Mouse (Mus musculus) forebrain, postnatal 0 days (tissue): ENCODE measurements around the gene Rictor. TPM values are rescaled to one million over a fixed set of nuclear protein-coding genes. Genes with fewer than 3 reads are reported as not detected.
A peak's percentile ranks its signal among the peaks of the same experiment; 100 is the strongest.

Source experiments
- ATAC-seq: fragments of 200-750 bp; cut with Nextera tagmentation; 2 replicates; pipeline ENCODE4 v1.8.0; 2017; ENCODE audit warnings: mild to moderate bottlenecking, moderate library complexity
- DNase-seq: peaks from one replicate; pipeline ENCODE4 v3.0.0-alpha.2; 2015
- H3K27ac ChIP-seq: fragments of 300-500 bp; sonication (generic); 2 replicates; pipeline ENCODE4 v1.5.1; 2014; ENCODE audit warnings: low read depth, mild to moderate bottlenecking, antibody characterized with exemption, low read length, moderate library complexity, mixed read lengths
- H3K27me3 ChIP-seq: fragments of 300-500 bp; sonication (generic); 2 replicates; pipeline ENCODE4 v1.6.1; 2014; ENCODE audit warnings: mild to moderate bottlenecking, low read length, mixed read lengths; ENCODE audit not compliant: insufficient read depth
- H3K36me3 ChIP-seq: fragments of 300-500 bp; sonication (generic); 2 replicates; pipeline ENCODE4 v1.6.1; 2014; ENCODE audit warnings: mild to moderate bottlenecking, moderate library complexity; ENCODE audit not compliant: insufficient read depth
- H3K4me1 ChIP-seq: fragments of 300-500 bp; sonication (generic); 2 replicates; pipeline ENCODE4 v1.6.1; 2014; ENCODE audit warnings: antibody characterized with exemption; ENCODE audit not compliant: insufficient read depth
- H3K4me2 ChIP-seq: fragments of 300-500 bp; sonication (generic); 2 replicates; pipeline ENCODE4 v1.6.1; 2014; ENCODE audit warnings: low read depth, mild to moderate bottlenecking, moderate library complexity
- H3K4me3 ChIP-seq: fragments of 300-500 bp; sonication (generic); 2 replicates; pipeline ENCODE4 v1.5.1; 2014; ENCODE audit warnings: low read depth, low read length, mixed read lengths
- H3K9ac ChIP-seq: fragments of 300-500 bp; sonication (generic); 2 replicates; pipeline ENCODE4 v1.6.1; 2014; ENCODE audit warnings: mild to moderate bottlenecking
- H3K9me3 ChIP-seq: fragments of 300-500 bp; sonication (generic); 2 replicates; pipeline ENCODE4 v1.6.1; 2016; ENCODE audit warnings: low read length
- CTCF ChIP-seq: sonication (generic); IDR thresholded peaks from 2 replicates; pipeline ENCODE4 v1.5.1; 2016; ENCODE audit warnings: antibody characterized with exemption, control low read depth, low read depth
- WGBS: fragments of 180-500 bp; shearing (Covaris S2); extraction: QIAGEN DNeasy Blood & Tissue Kit; methylation state at CpG from one replicate; pipeline ENCODE4 v1.1.7; 2014; 5-methylcytosine and 5-hydroxymethylcytosine counted together
- polyA plus RNA-seq: library from polyadenylated mRNA; unstranded; fragments of >200 nt; fragmentation: Nextera tagmentation; extraction: Ambion mirVana; gene quantifications from 2 replicates; pipeline ENCODE4 v1.2.1, GENCODE M21; 2015
- total RNA-seq: library from RNA; depleted of rRNA; stranded (reverse); fragments of >200 nt; gene quantifications from 2 replicates; pipeline ENCODE4 v1.2.3, GENCODE M21; 2014; rRNA removed

The Rictor gene
- total RNA-seq (30.6 and 42.0 TPM in 2 replicates), polyA plus RNA-seq (20.2 and 32.9 TPM in 2 replicates)

DNA sequence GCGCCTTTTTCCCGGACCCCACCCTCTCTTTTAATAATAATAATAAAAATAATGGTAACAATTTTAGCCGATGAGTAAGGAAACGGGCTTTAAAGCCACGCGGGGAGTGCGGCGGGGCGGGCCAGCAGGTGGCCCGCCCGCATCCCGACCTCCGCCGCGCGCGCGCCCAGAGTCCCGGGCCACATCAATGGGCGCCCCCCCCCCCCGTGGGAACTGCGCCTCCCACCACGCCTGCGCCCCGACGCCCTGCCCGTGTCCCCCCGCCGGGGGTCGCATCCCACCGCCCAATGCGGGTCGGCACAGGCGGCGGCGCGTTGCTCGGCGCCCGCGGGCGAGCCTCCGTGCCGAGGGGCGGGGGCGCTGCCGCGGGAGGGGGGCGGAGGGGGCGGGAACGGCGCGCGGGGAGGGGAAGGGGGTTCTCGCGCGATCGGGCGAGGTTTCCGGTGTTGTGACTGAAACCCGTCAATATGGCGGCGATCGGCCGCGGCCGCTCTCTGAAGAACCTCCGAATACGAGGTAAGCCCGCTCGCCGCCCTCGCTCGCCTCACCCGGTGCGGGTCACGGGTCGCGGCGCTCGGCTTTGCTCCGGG is at the start of gene Rictor:
Rictor (plus strand) TSS at position 444 of the 590 bp plus-strand sequence.
- 0% methylated on average over 49 of the region's 82 CpGs for WGBS

DNA sequence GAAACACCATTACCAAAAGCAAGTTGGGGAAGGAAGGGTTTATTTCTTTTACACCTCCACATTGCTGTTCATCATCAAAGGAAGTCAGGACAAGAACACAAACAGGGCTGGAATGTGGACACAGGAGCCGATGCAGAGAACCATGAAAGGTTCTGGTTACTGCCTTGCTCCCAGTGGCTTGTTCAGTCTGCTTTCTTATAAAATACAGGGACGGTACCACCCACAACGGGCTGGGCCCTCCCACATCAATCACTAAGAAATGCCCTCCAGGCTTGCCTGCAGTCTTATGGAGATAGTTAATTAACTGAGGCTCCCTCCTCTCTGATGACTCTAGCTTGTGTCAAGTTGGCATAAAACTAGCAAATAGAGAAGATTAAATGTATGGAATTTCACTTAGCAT is 46.2 kb upstream of the Rictor start:
- TF ChIP-seq CTCF: no peak
- no peak for DNase-seq

More for the DNA sequence above, at the start of gene Rictor:
- DNase-seq: peak; percentile 91
- no peaks in the 10 kb centered on the region for H3K27me3 ChIP-seq
- peak within 1 kb of the TSS; percentile 98 for H3K4me3 ChIP-seq
- peaks cover 11% of the 10 kb centered on the region; the same call in 1 of the 2 replicates for H3K4me1 ChIP-seq
- peak; percentile 92 for ATAC-seq
- no peak for TF ChIP-seq CTCF
- no peaks in the 10 kb centered on the region for H3K36me3 ChIP-seq
- H3K9me3 ChIP-seq: no peaks in the 10 kb centered on the region
- peak within 1 kb of the TSS; percentile 91 for H3K9ac ChIP-seq
- H3K27ac ChIP-seq: peak within 1 kb of the TSS; percentile 94
- H3K4me2 ChIP-seq: peak within 1 kb of the TSS; percentile 93

DNA sequence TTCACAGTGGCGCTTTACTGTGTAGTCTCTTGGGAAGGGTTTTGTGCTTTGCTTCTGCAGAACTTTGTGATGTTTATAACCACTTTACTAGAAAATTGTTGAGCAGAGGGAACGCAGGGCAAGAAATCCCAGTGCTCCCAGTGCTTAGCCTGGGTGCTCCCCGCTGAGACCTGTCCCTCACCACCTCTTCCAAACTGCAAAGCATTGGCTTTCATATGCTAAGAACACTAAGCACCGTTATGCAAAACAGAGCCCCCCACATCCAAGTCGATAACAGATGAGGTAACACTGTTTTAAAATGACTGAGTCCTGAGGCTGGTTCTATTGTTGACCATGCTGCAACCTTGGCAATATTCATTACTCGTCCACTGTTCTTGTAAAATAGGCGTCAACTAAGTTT is 44.2 kb upstream of the Rictor start:
- Histone ChIP-seq H3K9me3 (no peaks in the 10 kb centered on the region), H3K36me3 (no peaks in the 10 kb centered on the region), H3K4me1 (no peaks in the 10 kb centered on the region), H3K27ac (no peak overlapping the region), H3K4me3 (no peak overlapping the region), H3K27me3 (no peaks in the 10 kb centered on the region), H3K4me2 (no peak overlapping the region), H3K9ac (no peak overlapping the region)
- no peak for TF ChIP-seq CTCF
- 51% methylated on average over 7 of the region's 7 CpGs for WGBS
- no peak for DNase-seq
- ATAC-seq: no peak

More for the DNA sequence above, 46.2 kb upstream of the Rictor start:
- no peaks in the 10 kb centered on the region for H3K9me3 ChIP-seq
- no peak overlapping the region for H3K4me3 ChIP-seq
- no peak for ATAC-seq
- no peaks in the 10 kb centered on the region for H3K4me1 ChIP-seq
- H3K27me3 ChIP-seq: no peaks in the 10 kb centered on the region
- no peak overlapping the region for H3K4me2 ChIP-seq
- no peaks in the 10 kb centered on the region for H3K36me3 ChIP-seq
- H3K9ac ChIP-seq: no peak overlapping the region
- H3K27ac ChIP-seq: no peak overlapping the region
- whole genome bisulfite sequencing: 50% methylated on average over 3 of the region's 3 CpGs

DNA sequence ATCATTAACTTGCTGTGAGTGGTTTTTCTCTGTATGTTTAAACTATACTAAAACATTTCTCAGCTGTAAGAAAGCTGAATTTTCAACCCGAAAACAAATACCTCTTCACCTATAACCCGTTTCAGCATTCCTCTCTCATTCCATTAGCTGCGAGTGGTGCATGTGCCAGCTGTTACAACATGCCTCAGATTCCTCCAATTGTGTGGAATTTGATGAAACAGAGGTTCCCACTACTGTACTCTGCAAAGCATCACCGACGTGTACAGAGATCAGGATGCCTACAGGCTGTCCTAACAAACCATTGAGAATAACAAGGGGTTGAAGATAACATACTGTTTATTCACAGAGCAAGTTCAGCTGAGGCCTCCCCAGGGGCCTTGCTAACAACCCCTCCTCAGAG is 42.1 kb upstream of the Rictor start:
- DNase-seq (no peak), ATAC-seq (no peak)
- no peaks in the 10 kb centered on the region for H3K9me3 ChIP-seq
- H3K9ac ChIP-seq: no peak overlapping the region
- no peaks in the 10 kb centered on the region for H3K36me3 ChIP-seq
- TF ChIP-seq CTCF: no peak
- no peak overlapping the region for H3K4me2 ChIP-seq
- no peak overlapping the region for H3K27ac ChIP-seq
- no peaks in the 10 kb centered on the region for H3K4me1 ChIP-seq
- H3K4me3 ChIP-seq: no peak overlapping the region
- no peaks in the 10 kb centered on the region for H3K27me3 ChIP-seq
- 69% methylated on average over 5 of the region's 5 CpGs for WGBS

DNA sequence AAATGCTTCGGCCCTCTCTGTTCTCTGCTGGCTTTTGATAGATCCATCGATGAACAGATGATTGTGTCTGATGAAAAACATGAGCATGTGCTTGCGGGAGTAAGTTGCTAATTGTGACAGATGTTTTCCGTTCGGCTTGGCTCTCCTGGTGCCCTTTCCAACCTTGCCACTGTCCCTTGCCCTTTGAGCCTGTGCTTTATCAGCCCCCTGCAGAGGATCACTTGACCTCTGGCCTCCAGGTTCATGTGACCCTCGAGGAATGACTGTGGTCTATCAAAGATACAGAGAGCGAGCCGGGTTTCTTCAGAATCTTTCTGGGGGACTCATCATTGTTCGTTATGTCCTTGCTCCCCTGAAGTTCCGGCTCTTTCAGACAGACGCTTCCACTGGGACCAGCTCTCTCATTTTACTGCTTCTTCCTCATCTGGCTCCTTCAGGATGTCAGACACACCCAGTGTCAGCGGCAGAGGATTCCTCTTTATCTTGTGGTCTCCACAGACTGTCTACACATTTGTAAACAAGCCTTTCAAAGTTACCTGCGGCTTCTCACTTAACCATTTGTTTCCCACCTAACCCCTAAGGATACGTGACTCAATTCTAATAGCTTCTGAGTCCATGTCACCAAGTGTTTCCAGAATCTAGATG is 39.3 kb upstream of the Rictor start:
- TF ChIP-seq CTCF: no peak
- Histone ChIP-seq H3K9me3 (no peaks in the 10 kb centered on the region), H3K27me3 (no peaks in the 10 kb centered on the region), H3K27ac (no peak overlapping the region), H3K4me1 (no peaks in the 10 kb centered on the region), H3K36me3 (no peaks in the 10 kb centered on the region), H3K4me2 (no peak overlapping the region), H3K4me3 (no peak overlapping the region), H3K9ac (no peak overlapping the region)
- 54% methylated on average over 14 of the region's 14 CpGs for WGBS
- no peak for ATAC-seq
- DNase-seq: no peak

DNA sequence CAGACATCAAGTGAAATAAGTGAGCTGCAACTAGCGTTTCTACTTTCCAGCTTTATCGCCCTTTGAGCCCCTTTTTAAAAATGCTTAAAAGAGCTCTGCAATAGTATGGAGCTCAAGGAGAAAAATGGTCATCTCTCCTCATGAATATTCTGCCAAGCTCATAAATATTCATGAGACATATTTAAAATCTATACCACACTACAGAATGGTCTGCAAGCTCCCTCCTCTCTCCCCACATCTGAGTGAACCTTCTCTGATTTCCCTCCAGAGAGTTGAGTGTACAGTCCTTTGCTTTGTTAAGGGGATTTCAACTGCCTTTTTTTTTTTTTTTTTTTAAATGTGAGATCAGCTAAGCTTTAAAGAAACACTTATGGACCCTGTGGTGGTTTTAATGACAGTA is 29.7 kb upstream of the Rictor start:
- Histone ChIP-seq H3K4me3 (no peak overlapping the region), H3K27ac (no peak overlapping the region), H3K4me2 (no peak overlapping the region), H3K27me3 (no peaks in the 10 kb centered on the region), H3K36me3 (no peaks in the 10 kb centered on the region), H3K9me3 (no peaks in the 10 kb centered on the region), H3K4me1 (no peaks in the 10 kb centered on the region), H3K9ac (no peak overlapping the region)
- no peak for DNase-seq
- 41% methylated on average over 2 of the region's 2 CpGs for WGBS
- ATAC-seq: no peak
- TF ChIP-seq CTCF: no peak

DNA sequence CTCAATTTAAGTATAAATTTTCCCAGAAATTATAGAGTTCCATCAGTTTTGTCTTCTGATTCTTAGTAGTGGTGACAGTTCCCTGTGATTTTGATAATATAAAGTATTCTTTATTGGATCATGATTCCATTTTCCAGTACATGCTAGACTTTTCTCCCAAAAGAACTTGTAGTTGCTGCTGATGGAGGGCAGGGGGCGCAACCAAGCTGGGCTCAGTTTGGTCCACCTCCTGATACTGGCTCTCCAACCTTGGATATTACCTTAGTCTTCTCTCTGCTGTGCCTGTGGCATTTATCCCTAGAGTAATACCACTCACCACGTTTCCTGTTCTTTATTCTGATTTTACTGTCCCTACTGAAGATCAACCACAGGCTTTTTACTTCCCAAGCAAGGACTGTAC is 6.0 kb upstream of the Rictor start:
- Histone ChIP-seq H3K4me3 (no peak overlapping the region), H3K9ac (no peak overlapping the region), H3K4me1 (no peaks in the 10 kb centered on the region), H3K27ac (no peak overlapping the region), H3K27me3 (no peaks in the 10 kb centered on the region), H3K36me3 (no peaks in the 10 kb centered on the region), H3K4me2 (no peak overlapping the region), H3K9me3 (no peaks in the 10 kb centered on the region)
- TF ChIP-seq CTCF: peak; percentile 32
- ATAC-seq (no peak), DNase-seq (no peak)
- WGBS: 71% methylated on average over 2 of the region's 2 CpGs
